Mouse (Mus musculus) testis, adult 2 months (tissue): ENCODE measurements at regions not wholly inside any gene's neighbourhood (a gene's known extent, or its start where the extent isn't known, plus 50 kb on each side); places are given as distances from the start of the nearest gene placed in this dataset.

Experiments
- CTCF ChIP-seq: fragments of 200-500 bp; IDR thresholded peaks from 2 replicates; pipeline ENCODE4 v1.5.1; 2012; ENCODE audit warnings: low read depth, mild to moderate bottlenecking, inconsistent platforms, low read length, moderate library complexity; ENCODE audit not compliant: control insufficient read depth, insufficient read depth, insufficient replicate concordance
- POLR2A ChIP-seq: fragments of 200-500 bp; IDR thresholded peaks from 2 replicates; pipeline ENCODE4 v1.6.1; 2012; ENCODE audit warnings: low read depth, mild to moderate bottlenecking, inconsistent platforms, low read length, moderate library complexity; ENCODE audit not compliant: control insufficient read depth

GRCm38 (mm10) chr1:105095091-105095490, 261.4 kb downstream of the Rnf152 start:
- TF ChIP-seq CTCF (no peak), POLR2A (no peak)
